Mouse (Mus musculus): ENCODE measurements at regions not wholly inside any gene's neighbourhood (a gene's known extent, or its start where the extent isn't known, plus 50 kb on each side); places are given as distances from the start of the nearest gene placed in this dataset.
A peak's percentile ranks its signal among the peaks of the same experiment; 100 is the strongest.
"Not testable (repeated sequence)": the region's sequence is repeated elsewhere in the genome, so short reads cannot be mapped to it uniquely, and the experiment has no call there.

- no peak for DNase-seq (ENCODE audit: low read depth, low spot score)
Observed at GRCm38 (mm10) chr6:68370010-68370409, 834.4 kb upstream of the Tacstd2 start.

GRCm38 (mm10) chr6:68339846-68340245 is 804.2 kb upstream of the Tacstd2 start:
- no peak for DNase-seq (ENCODE audit: low read depth, low spot score)

DNA sequence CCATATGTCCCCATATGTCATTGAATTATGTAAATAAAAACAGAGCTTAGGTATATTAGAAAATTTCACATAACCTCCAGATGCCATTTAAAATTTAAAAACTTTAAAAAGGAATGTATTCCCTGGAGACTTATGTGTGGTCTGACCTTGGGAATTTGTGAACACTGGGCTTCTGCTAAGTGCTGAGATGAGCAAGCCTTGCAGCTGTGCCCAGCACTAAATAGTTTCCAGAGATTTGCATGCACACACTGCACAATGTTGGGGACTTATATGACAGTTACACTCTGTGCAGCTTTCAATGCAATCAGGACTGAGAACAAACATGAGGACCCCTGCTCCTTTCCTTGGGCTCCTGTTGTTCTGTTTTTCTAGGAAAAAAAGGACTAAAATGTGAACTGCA is 803.6 kb upstream of the Tacstd2 start:
- DNase-seq (ENCODE audit: low read depth, low spot score), result not testable (repeated sequence)

- no peak for DNase-seq (ENCODE audit: low read depth, low spot score)
Observed at GRCm38 (mm10) chr6:68311409-68311808, 775.8 kb upstream of the Tacstd2 start.

DNA sequence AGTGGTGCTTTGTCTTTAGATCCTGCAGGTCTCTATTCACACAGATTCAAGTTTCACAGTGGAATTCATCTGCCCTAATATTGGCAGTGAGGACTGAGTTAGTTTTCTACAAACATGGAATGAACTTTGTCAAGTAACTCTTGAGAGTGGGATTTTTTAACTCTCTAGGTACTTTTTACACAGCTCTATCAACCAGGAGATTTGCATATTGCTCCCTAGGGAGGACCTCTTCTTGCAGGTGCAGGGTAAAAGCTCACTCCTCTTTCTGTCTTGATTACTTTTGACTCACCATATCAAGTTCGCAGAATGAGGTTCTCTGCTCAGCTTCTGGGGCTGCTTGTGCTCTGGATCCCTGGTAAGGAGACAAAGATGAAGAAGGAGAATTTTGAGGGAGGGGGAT is 766.5 kb upstream of the Tacstd2 start:
- no peak for DNase-seq (ENCODE audit: low read depth, low spot score)

DNA sequence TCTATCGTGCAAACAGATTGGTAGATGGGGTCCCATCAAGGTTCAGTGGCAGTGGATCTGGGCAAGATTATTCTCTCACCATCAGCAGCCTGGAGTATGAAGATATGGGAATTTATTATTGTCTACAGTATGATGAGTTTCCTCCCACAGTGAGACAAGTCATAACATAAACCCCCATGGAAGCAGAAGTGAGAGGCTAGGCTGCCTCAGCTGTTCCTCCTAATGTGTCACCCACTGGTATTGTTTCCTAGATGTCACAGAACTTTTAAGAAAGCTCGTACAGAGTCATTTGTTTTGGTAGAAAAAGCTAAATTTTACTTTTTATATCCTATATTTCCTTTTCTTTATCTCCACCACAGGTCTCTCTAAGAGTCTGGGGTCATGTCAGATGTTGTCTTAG is 721.1 kb upstream of the Tacstd2 start:
- no peak for DNase-seq (ENCODE audit: low read depth, low spot score)

GRCm38 (mm10) chr6:68256151-68256550 is 720.6 kb upstream of the Tacstd2 start:
- DNase-seq (ENCODE audit: low read depth, low spot score), result no peak

GRCm38 (mm10) chr6:68252730-68253129 is 717.1 kb upstream of the Tacstd2 start:
- DNase-seq (ENCODE audit: low read depth, low spot score), result no peak

- DNase-seq (ENCODE audit: low read depth, low spot score), result not testable (repeated sequence)
Observed at GRCm38 (mm10) chr6:68251320-68251719, 715.7 kb upstream of the Tacstd2 start.

- not testable (repeated sequence) for DNase-seq (ENCODE audit: low read depth, low spot score)
Observed at GRCm38 (mm10) chr6:68250392-68250791, 714.8 kb upstream of the Tacstd2 start.

DNA sequence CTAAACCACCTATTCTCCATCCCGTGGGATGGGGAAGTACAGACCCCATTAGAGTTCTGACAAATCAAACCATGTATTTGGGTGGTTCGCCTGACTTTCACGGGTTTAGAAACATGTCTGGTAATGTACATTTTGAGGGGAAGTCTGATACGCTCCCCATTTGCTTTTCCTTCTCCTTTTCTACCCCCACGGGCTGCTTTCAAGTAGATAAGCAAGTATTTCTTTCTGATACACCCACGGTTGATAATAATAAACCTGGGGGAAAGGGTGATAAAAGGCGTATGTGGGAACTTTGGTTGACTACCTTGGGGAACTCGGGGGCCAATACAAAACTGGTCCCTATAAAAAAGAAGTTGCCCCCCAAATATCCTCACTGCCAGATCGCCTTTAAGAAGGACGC is 713.7 kb upstream of the Tacstd2 start:
- not testable (repeated sequence) for DNase-seq (ENCODE audit: low read depth, low spot score)

GRCm38 (mm10) chr6:68248018-68248533 is 712.5 kb upstream of the Tacstd2 start:
- not testable (repeated sequence) for DNase-seq (ENCODE audit: low read depth, low spot score)

- not testable (repeated sequence) for DNase-seq (ENCODE audit: low read depth, low spot score)
Observed at GRCm38 (mm10) chr6:68242749-68243148, 707.2 kb upstream of the Tacstd2 start.

- no peak for DNase-seq (ENCODE audit: low read depth, low spot score)
Observed at GRCm38 (mm10) chr6:68219685-68220084, 684.1 kb upstream of the Tacstd2 start.

DNA sequence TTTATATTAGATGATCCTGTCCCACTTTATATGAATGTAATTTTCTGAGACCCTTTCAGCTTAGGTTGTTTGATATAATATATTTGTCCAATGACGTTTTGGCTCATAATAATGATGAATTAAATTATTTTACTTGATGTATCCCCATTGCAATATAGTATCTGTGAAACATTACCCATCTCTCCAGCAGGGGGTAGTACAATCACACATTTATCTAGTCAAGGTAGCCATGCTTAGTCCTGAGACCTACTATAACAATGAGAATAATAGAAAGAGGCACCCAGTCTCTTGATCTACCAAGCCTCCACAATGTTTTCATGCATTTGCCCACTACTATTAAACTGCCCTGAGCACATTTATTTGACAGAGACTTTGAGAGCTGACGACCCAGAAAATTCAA is 665.9 kb upstream of the Tacstd2 start:
- peak; percentile 2 for DNase-seq (ENCODE audit: low read depth, low spot score)

- no peak for DNase-seq (ENCODE audit: low read depth, low spot score)
Observed at GRCm38 (mm10) chr6:68198031-68198430, 662.4 kb upstream of the Tacstd2 start.

GRCm38 (mm10) chr6:68164792-68165191 is 629.2 kb upstream of the Tacstd2 start:
- DNase-seq (ENCODE audit: low read depth, low spot score), result no peak

DNA sequence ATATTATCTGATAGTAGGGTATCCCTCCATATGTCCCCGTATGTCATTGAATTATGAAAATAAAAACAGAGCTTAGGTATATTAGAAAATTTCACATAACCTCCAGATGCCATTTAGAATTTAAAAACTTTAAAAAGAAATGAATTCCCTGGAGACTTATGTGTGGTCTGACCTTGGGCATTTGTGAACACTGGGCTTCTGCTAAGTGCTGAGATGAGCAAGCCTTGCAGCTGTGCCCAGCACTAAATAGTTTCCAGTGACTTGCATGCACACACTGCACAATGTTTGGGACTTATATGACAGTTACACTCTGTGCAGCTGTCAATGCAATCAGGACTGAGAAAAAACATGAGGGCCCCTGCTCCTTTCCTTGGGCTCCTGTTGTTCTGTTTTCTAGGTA is 628.5 kb upstream of the Tacstd2 start:
- DNase-seq (ENCODE audit: low read depth, low spot score), result not testable (repeated sequence)

- DNase-seq (ENCODE audit: low read depth, low spot score), result no peak
Observed at GRCm38 (mm10) chr6:68151569-68151968, 616.0 kb upstream of the Tacstd2 start.

- DNase-seq (ENCODE audit: low read depth, low spot score), result no peak
Observed at GRCm38 (mm10) chr6:68102481-68102880, 566.9 kb upstream of the Tacstd2 start.
